Mouse (Mus musculus): Measurements from ENCODE around the gene Tstd3. TPM values are rescaled to one million over a fixed set of nuclear protein-coding genes. Genes with fewer than 3 reads are reported as not detected.
"Not testable (repeated sequence)": the region's sequence is repeated elsewhere in the genome, so short reads cannot be mapped to it uniquely, and the experiment has no call there.

The Tstd3 gene
- polyA plus RNA-seq, 1 experiment from 2014 or later = 10.8 TPM

- WGBS = 70% methylated on average over 1 of the region's 1 CpGs
- no peaks in the 10 kb centered on the region for H3K9me3 ChIP-seq (replicated peaks; ENCODE audit: low read length)
- H3K9ac ChIP-seq (ENCODE audit: low read depth, low read length) = no peak overlapping the region
- DNase-seq (ENCODE audit: low spot score) = no peak
- peak; percentile 32; the same call in 1 of the 2 replicates for TF ChIP-seq CTCF (IDR thresholded peaks at IDR 0.05; ENCODE audit: low read depth)
- H3K4me2 ChIP-seq (ENCODE audit: low read length) = no peak overlapping the region
- H3K4me3 ChIP-seq (replicated peaks; ENCODE audit: low read depth, low read length) = no peak overlapping the region
- no peak for ATAC-seq (replicated peaks; ENCODE audit: low FRiP score, low read depth)
- no peaks in the 10 kb centered on the region for H3K4me1 ChIP-seq (replicated peaks; ENCODE audit: insufficient read depth, low read length)
- H3K27ac ChIP-seq = no peak overlapping the region
- H3K36me3 ChIP-seq (ENCODE audit: insufficient read depth, low read length) = no peaks in the 10 kb centered on the region
- H3K27me3 ChIP-seq (ENCODE audit: insufficient read depth, low read length) = no peaks in the 10 kb centered on the region
Observed at GRCm38 (mm10) chr4:21758860-21759259, 8.2 kb downstream of the Tstd3 start.

GRCm38 (mm10) chr4:21755123-21755789 is 11.8 kb downstream of the Tstd3 start:
- no peak overlapping the region for H3K9ac ChIP-seq (ENCODE audit: low read depth, low read length)
- H3K4me1 ChIP-seq (replicated peaks; ENCODE audit: insufficient read depth, low read length) = no peaks in the 10 kb centered on the region
- no peak overlapping the region for H3K27ac ChIP-seq
- no peak overlapping the region for H3K4me2 ChIP-seq (ENCODE audit: low read length)
- WGBS = 70% methylated on average over 4 of the region's 4 CpGs
- no peaks in the 10 kb centered on the region for H3K9me3 ChIP-seq (replicated peaks; ENCODE audit: low read length)
- TF ChIP-seq CTCF (IDR thresholded peaks at IDR 0.05; ENCODE audit: low read depth) = no peak
- no peaks in the 10 kb centered on the region for H3K36me3 ChIP-seq (ENCODE audit: insufficient read depth, low read length)
- no peak overlapping the region for H3K4me3 ChIP-seq (replicated peaks; ENCODE audit: low read depth, low read length)
- no peaks in the 10 kb centered on the region for H3K27me3 ChIP-seq (ENCODE audit: insufficient read depth, low read length)
- ATAC-seq (replicated peaks; ENCODE audit: low FRiP score, low read depth) = no peak
- no peak for DNase-seq (ENCODE audit: low spot score)

GRCm38 (mm10) chr4:21745723-21746122 is 21.3 kb downstream of the Tstd3 start:
- 50% methylated on average over 5 of the region's 5 CpGs for WGBS
- Histone ChIP-seq H3K4me3 (replicated peaks; ENCODE audit: low read depth, low read length) (no peak overlapping the region), H3K4me2 (ENCODE audit: low read length) (no peak overlapping the region), H3K9ac (ENCODE audit: low read depth, low read length) (no peak overlapping the region), H3K4me1 (replicated peaks; ENCODE audit: insufficient read depth, low read length) (no peaks in the 10 kb centered on the region), H3K36me3 (ENCODE audit: insufficient read depth, low read length) (no peaks in the 10 kb centered on the region; the same call in 1 of the 2 replicates), H3K9me3 (replicated peaks; ENCODE audit: low read length) (no peaks in the 10 kb centered on the region), H3K27me3 (ENCODE audit: insufficient read depth, low read length) (no peaks in the 10 kb centered on the region), H3K27ac (no peak overlapping the region)
- ATAC-seq (replicated peaks; ENCODE audit: low FRiP score, low read depth) (no peak), DNase-seq (ENCODE audit: low spot score) (no peak)
- no peak for TF ChIP-seq CTCF (IDR thresholded peaks at IDR 0.05; ENCODE audit: low read depth)

- H3K27ac ChIP-seq; ATAC-seq (replicated peaks; ENCODE audit: low FRiP score, low read depth); H3K36me3 ChIP-seq (ENCODE audit: insufficient read depth, low read length); H3K9ac ChIP-seq (ENCODE audit: low read depth, low read length); H3K4me2 ChIP-seq (ENCODE audit: low read length); H3K4me1 ChIP-seq (replicated peaks; ENCODE audit: insufficient read depth, low read length); DNase-seq (ENCODE audit: low spot score); H3K27me3 ChIP-seq (ENCODE audit: insufficient read depth, low read length); H3K4me3 ChIP-seq (replicated peaks; ENCODE audit: low read depth, low read length); H3K9me3 ChIP-seq (replicated peaks; ENCODE audit: low read length): not testable (repeated sequence)
- TF ChIP-seq CTCF (IDR thresholded peaks at IDR 0.05; ENCODE audit: low read depth) = 0 out of 2 replicates have a peak, but pooled peaks have one; percentile 6
- WGBS = 95% methylated on average over 8 of the region's 8 CpGs
Observed at GRCm38 (mm10) chr4:21744142-21744541, 22.9 kb downstream of the Tstd3 start.

- TF ChIP-seq CTCF (IDR thresholded peaks at IDR 0.05; ENCODE audit: low read depth) = peak; percentile 63
Observed at GRCm38 (mm10) chr4:21739169-21739568, 27.8 kb downstream of the Tstd3 start.

GRCm38 (mm10) chr4:21727615-21728165 is 39.3 kb downstream of the Tstd3 start, which contains the start of gene Ccnc:
TSS of gene Ccnc (plus strand) at chr4:21727701.
- WGBS = under 1% methylated on average over 37 of the region's 37 CpGs
- Histone ChIP-seq H3K27me3 (ENCODE audit: insufficient read depth, low read length) (no peaks in the 10 kb centered on the region), H3K4me2 (ENCODE audit: low read length) (peak within 1 kb of the TSS; percentile 86), H3K9me3 (replicated peaks; ENCODE audit: low read length) (no peaks in the 10 kb centered on the region), H3K36me3 (ENCODE audit: insufficient read depth, low read length) (no peaks in the 10 kb centered on the region), H3K27ac (peak within 1 kb of the TSS; percentile 76), H3K4me3 (replicated peaks; ENCODE audit: low read depth, low read length) (peak within 1 kb of the TSS; percentile 90), H3K9ac (ENCODE audit: low read depth, low read length) (peak within 1 kb of the TSS; percentile 80), H3K4me1 (replicated peaks; ENCODE audit: insufficient read depth, low read length) (0 out of 2 replicates have a peak, but pooled peaks cover 4% of the 10 kb centered on the region)
- no peak for TF ChIP-seq CTCF (IDR thresholded peaks at IDR 0.05; ENCODE audit: low read depth)
- peak; percentile 96 for DNase-seq (ENCODE audit: low spot score)
- peak; percentile 99 for ATAC-seq (replicated peaks; ENCODE audit: low FRiP score, low read depth)

More at GRCm38 (mm10) chr4:21739169-21739568, 27.8 kb downstream of the Tstd3 start:
- H3K4me1 ChIP-seq (replicated peaks; ENCODE audit: insufficient read depth, low read length) = no peaks in the 10 kb centered on the region
- no peak overlapping the region for H3K4me2 ChIP-seq (ENCODE audit: low read length)
- no peaks in the 10 kb centered on the region for H3K9me3 ChIP-seq (replicated peaks; ENCODE audit: low read length)
- H3K27me3 ChIP-seq (ENCODE audit: insufficient read depth, low read length) = no peaks in the 10 kb centered on the region
- H3K27ac ChIP-seq = no peak overlapping the region
- H3K4me3 ChIP-seq (replicated peaks; ENCODE audit: low read depth, low read length) = no peak overlapping the region
- ATAC-seq (replicated peaks; ENCODE audit: low FRiP score, low read depth) (peak; percentile 73), DNase-seq (ENCODE audit: low spot score) (peak; percentile 11)
- WGBS = 77% methylated on average over 4 of the region's 4 CpGs
- H3K9ac ChIP-seq (ENCODE audit: low read depth, low read length) = no peak overlapping the region
- H3K36me3 ChIP-seq (ENCODE audit: insufficient read depth, low read length) = 0 out of 2 replicates have a peak, but pooled peaks cover 6% of the 10 kb centered on the region
